Mouse (Mus musculus) G1E (cell line): ENCODE results near the gene Slc25a19. TPM values are rescaled to one million over a fixed set of nuclear protein-coding genes. Genes with fewer than 3 reads are reported as not detected.

Experiments used
- ATAC-seq: 2 replicates; pipeline ENCODE4 v1.8.0; 2016; ENCODE audit warnings: mild to moderate bottlenecking; ENCODE audit not compliant: insufficient number of reproducible peaks, poor library complexity, low FRiP score, severe bottlenecking; ENCODE audit errors: extremely low read depth
- DNase-seq: peaks from one replicate; pipeline ENCODE4 v3.0.0; 2012; ENCODE audit warnings: low spot score
- H3K27me3 ChIP-seq: 2 replicates; pipeline ENCODE4 v1.6.1; 2012; ENCODE audit warnings: mild to moderate bottlenecking, low read length, inconsistent platforms; ENCODE audit not compliant: insufficient read depth
- H3K36me3 ChIP-seq: replicated peaks from 2 replicates; pipeline ENCODE3; 2012; ENCODE audit warnings: mild to moderate bottlenecking, inconsistent platforms
- H3K4me1 ChIP-seq: 2 replicates; pipeline ENCODE4 v1.6.1; 2012; ENCODE audit warnings: low read depth, low read length, inconsistent platforms, mixed read lengths; ENCODE audit not compliant: insufficient read depth
- H3K4me3 ChIP-seq: 2 replicates; pipeline ENCODE4 v1.5.1; 2012; ENCODE audit warnings: low read depth, mild to moderate bottlenecking, inconsistent platforms, low read length, moderate library complexity, mixed read lengths
- H3K9me3 ChIP-seq: replicated peaks from 2 replicates; pipeline ENCODE4 v1.6.1; 2012; ENCODE audit warnings: inconsistent platforms
- CTCF ChIP-seq: IDR thresholded peaks from 2 replicates; pipeline ENCODE4 v1.5.1; 2012; ENCODE audit warnings: low read depth, low read length, inconsistent platforms, mixed read lengths
- GATA1 ChIP-seq: IDR thresholded peaks from 2 replicates; pipeline ENCODE4 v1.6.1; 2012; ENCODE audit warnings: borderline replicate concordance, low read length, inconsistent platforms, mixed read lengths
- GATA2 ChIP-seq: IDR thresholded peaks from 2 replicates; pipeline ENCODE4 v1.6.1; 2012; ENCODE audit warnings: low read depth, low read length, inconsistent platforms, borderline replicate concordance
- POLR2AphosphoS5 ChIP-seq: IDR thresholded peaks from 2 replicates; pipeline ENCODE4 v1.6.1; 2012; ENCODE audit warnings: low read depth, low read length, inconsistent platforms; ENCODE audit not compliant: insufficient replicate concordance
- TAL1 ChIP-seq: conservative IDR thresholded peaks from 2 replicates; pipeline ENCODE4 v1.6.1; 2012; ENCODE audit warnings: low read depth, low read length, inconsistent platforms, mixed read lengths
- polyA plus RNA-seq: library from polyadenylated mRNA; stranded (reverse); fragments of >175 nt; gene quantifications from 2 replicates; pipeline ENCODE4 v1.2.3, GENCODE M21; 2012
- total RNA-seq, 2 experiments: library from RNA; stranded (forward) in 1 of 2; stranded (reverse) in 1 of 2; fragments of 200-1000 nt in 1 of 2; fragments of >200 nt in 1 of 2; fragmentation: Nextera tagmentation in 1 of 2; gene quantifications; 2 replicates each; pipeline ENCODE4 v1.2.3; 2014 to 2017

The Slc25a19 gene
- 19.9 and 37.8 TPM in 2 replicates for total RNA-seq (2014; fragmentation: Nextera tagmentation)
- 21.5 and 22.3 TPM in 2 replicates for total RNA-seq (2017)
- polyA plus RNA-seq: 24.2 and 26.0 TPM in 2 replicates

- H3K36me3 ChIP-seq: peaks cover 34% of the 10 kb centered on the region
- no peaks in the 10 kb centered on the region for H3K27me3 ChIP-seq
- ATAC-seq (peak; percentile 95), DNase-seq (peak; percentile 96)
- peak within 1 kb of the TSS; percentile 92 for H3K4me3 ChIP-seq
- peaks cover 66% of the 10 kb centered on the region for H3K4me1 ChIP-seq
- H3K9me3 ChIP-seq: no peaks in the 10 kb centered on the region
- no peak for TF ChIP-seq GATA2
- no peak for TF ChIP-seq GATA1
- no peak for TF ChIP-seq POLR2AphosphoS5
- TF ChIP-seq CTCF: no peak
- TF ChIP-seq TAL1: no peak
Observed at GRCm38 (mm10) chr11:115627705-115628464, at the start of gene Slc25a19. TSS of gene Slc25a19 (minus strand) at chr11:115628295.

- H3K4me1 ChIP-seq: peaks cover 69% of the 10 kb centered on the region
Observed at GRCm38 (mm10) chr11:115677511-115677910, 49.4 kb upstream of the Slc25a19 start.

GRCm38 (mm10) chr11:115676738-115677137 is 48.6 kb upstream of the Slc25a19 start:
- DNase-seq: no peak
- Histone ChIP-seq H3K4me1 (peaks cover 69% of the 10 kb centered on the region), H3K27me3 (no peaks in the 10 kb centered on the region), H3K9me3 (no peaks in the 10 kb centered on the region), H3K4me3 (no peak overlapping the region), H3K36me3 (peaks cover 91% of the 10 kb centered on the region)
- ATAC-seq: no peak
- TF ChIP-seq POLR2AphosphoS5 (no peak), GATA1 (no peak)

More at GRCm38 (mm10) chr11:115677511-115677910, 49.4 kb upstream of the Slc25a19 start:
- ATAC-seq (no peak), DNase-seq (no peak)
- Histone ChIP-seq H3K27me3 (no peaks in the 10 kb centered on the region), H3K4me3 (no peak overlapping the region), H3K36me3 (peaks cover 92% of the 10 kb centered on the region), H3K9me3 (no peaks in the 10 kb centered on the region)
- TF ChIP-seq POLR2AphosphoS5 (no peak), GATA2 (no peak), CTCF (no peak), GATA1 (no peak), TAL1 (no peak)

GRCm38 (mm10) chr11:115674235-115674865 is 46.3 kb upstream of the Slc25a19 start:
- DNase-seq: no peak
- 0 out of 2 replicates have a peak, but pooled peaks have one; percentile 16 for ATAC-seq

GRCm38 (mm10) chr11:115673471-115674234 is 45.6 kb upstream of the Slc25a19 start:
- DNase-seq (no peak), ATAC-seq (no peak)
- Histone ChIP-seq H3K36me3 (peaks cover 88% of the 10 kb centered on the region), H3K4me1 (peaks cover 86% of the 10 kb centered on the region), H3K9me3 (no peaks in the 10 kb centered on the region), H3K4me3 (no peak overlapping the region), H3K27me3 (no peaks in the 10 kb centered on the region)
- TF ChIP-seq TAL1 (no peak), GATA1 (no peak), GATA2 (no peak), POLR2AphosphoS5 (no peak), CTCF (no peak)

More at GRCm38 (mm10) chr11:115674235-115674865, 46.3 kb upstream of the Slc25a19 start:
- no peaks in the 10 kb centered on the region for H3K9me3 ChIP-seq
- peaks cover 89% of the 10 kb centered on the region for H3K36me3 ChIP-seq
- H3K4me3 ChIP-seq: no peak overlapping the region
- TF ChIP-seq POLR2AphosphoS5: no peak
- TF ChIP-seq TAL1: no peak
- TF ChIP-seq GATA1: no peak
- TF ChIP-seq GATA2: no peak
- TF ChIP-seq CTCF: no peak
- H3K27me3 ChIP-seq: no peaks in the 10 kb centered on the region
- peaks cover 84% of the 10 kb centered on the region for H3K4me1 ChIP-seq
